ENCODE assay signal across 13 mouse cellular contexts in the genomic region with DNA sequence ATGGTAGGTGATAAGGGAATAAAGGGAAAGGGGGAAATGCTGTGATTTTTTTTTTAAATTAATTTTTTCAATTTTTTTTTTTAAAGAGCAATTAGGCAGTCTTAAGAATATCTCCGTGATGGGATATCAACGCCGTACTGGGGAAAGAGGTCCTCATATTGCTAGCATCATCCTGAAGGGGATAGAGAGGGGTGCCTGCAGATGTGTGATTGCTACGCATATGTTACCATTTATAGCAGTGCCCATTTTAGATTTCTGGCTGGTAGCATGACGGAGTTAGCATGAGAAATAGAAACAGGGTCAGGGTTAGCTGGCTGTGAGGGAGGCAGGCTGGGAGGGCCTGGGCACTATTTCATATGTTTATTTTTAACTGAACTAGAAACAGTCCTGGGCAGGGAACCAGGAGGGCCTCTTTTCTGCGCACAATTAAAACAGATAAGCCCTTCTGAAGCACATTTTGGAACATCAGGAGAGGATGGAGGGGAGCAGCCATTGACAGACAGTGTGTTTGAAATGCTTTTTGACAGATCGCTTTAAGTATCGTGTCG. TPM values are rescaled to one million over a fixed set of nuclear protein-coding genes. Genes with fewer than 3 reads are reported as not detected.
A peak's percentile ranks its signal among the peaks of the same experiment; 100 is the strongest.
DNase-seq lines count a peak whose midpoint lies in the region; ATAC-seq and TF ChIP-seq lines count a peak whose summit lies in the region.
"Had no signal": no experiment of that assay in that cellular context is flagged by ENCODE, and none has a peak within 500 bp of the region (broad histone marks: within the 10 kb centered on the region; RNA-seq: fewer than 3 reads in every experiment).

No protein-coding gene starts in this region.

- peak; percentile 52; the same call in 1 of the 2 replicates for ATAC-seq in embryonic facial prominence, embryonic 11.5 days (replicated peaks; ENCODE audit: insufficient number of reproducible peaks, low FRiP score, low TSS enrichment, low read depth)
- no peak for ATAC-seq in inflammation-experienced regulatory T-cells, adult 6 months
- ATAC-seq in megakaryocyte-erythroid progenitor cell, adult 5-6 weeks (replicated peaks; ENCODE audit: low FRiP score, low TSS enrichment, poor library complexity, severe bottlenecking), result no peak

- no peaks in the 10 kb centered on the region for H3K4me1 ChIP-seq in embryonic facial prominence, embryonic 11.5 days (ENCODE audit: control insufficient read depth, insufficient read depth, low read length)
- H3K4me1 ChIP-seq in embryonic facial prominence, embryonic 10.5 days, result no peaks in the 10 kb centered on the region
- H3K4me1 ChIP-seq in lung, adult 2 months (ENCODE audit: control insufficient read depth, insufficient read depth, low read length), result no peaks in the 10 kb centered on the region

- H3K4me2 ChIP-seq in embryonic facial prominence, embryonic 11.5 days (ENCODE audit: low read depth, low read length), result no peak overlapping the region

- DNase-seq in embryonic facial prominence, embryonic 11.5 days (ENCODE audit: low spot score), result peak; percentile 32
- DNase-seq in embryonic facial prominence, embryonic 10.5 days (ENCODE audit: low spot score), result no peak
- peak; percentile 12 for DNase-seq in lung, postnatal 36 days
- DNase-seq in lung, adult 2 months, result no peak
- DNase-seq in gastrocnemius, postnatal 14 days, result peak; percentile 37
- peak; percentile 45 to 65 for DNase-seq in heart, postnatal 14 days
- DNase-seq: adrenal gland, adult 2 months; kidney, postnatal 10 days; right cerebral cortex, postnatal 14 days had no signal

- no peak for TF ChIP-seq POLR2A in lung, adult 2 months (IDR thresholded peaks at IDR 0.05; ENCODE audit: borderline replicate concordance, extremely low read depth, low read depth, low read length)

- H3K9me3 ChIP-seq in embryonic facial prominence, embryonic 11.5 days (replicated peaks; ENCODE audit: control insufficient read depth, low read length), result no peaks in the 10 kb centered on the region
- H3K9me3 ChIP-seq in embryonic facial prominence, embryonic 10.5 days, result no peaks in the 10 kb centered on the region
- H3K9me3 ChIP-seq: G1E had no signal

- no peaks in the 10 kb centered on the region for H3K27me3 ChIP-seq in embryonic facial prominence, embryonic 11.5 days (ENCODE audit: control insufficient read depth, insufficient read depth, low read length)
- no peaks in the 10 kb centered on the region for H3K27me3 ChIP-seq in embryonic facial prominence, embryonic 10.5 days (replicated peaks; ENCODE audit: low read depth, poor library complexity, severe bottlenecking)

- WGBS in embryonic facial prominence, embryonic 11.5 days, result 75% methylated on average over 9 of the region's 9 CpGs
- WGBS in embryonic facial prominence, embryonic 10.5 days, result 83% methylated on average over 9 of the region's 9 CpGs
- 73% methylated on average over 9 of the region's 9 CpGs for WGBS in lung, adult 2 months

- no peak overlapping the region for H3K27ac ChIP-seq in embryonic facial prominence, embryonic 11.5 days (replicated peaks; ENCODE audit: low read depth, low read length)
- H3K27ac ChIP-seq in embryonic facial prominence, embryonic 10.5 days (replicated peaks), result no peak overlapping the region

- H3K9ac ChIP-seq in embryonic facial prominence, embryonic 11.5 days (replicated peaks; ENCODE audit: low read length), result no peak overlapping the region

- TF ChIP-seq CTCF in lung, adult 2 months (IDR thresholded peaks at IDR 0.05; ENCODE audit: insufficient read depth, low read length), result no peak

- intact Hi-C loops in gastrocnemius, postnatal 14 days (cut with DNase I; ENCODE audit: low total_unique reads), result no loop called here
- intact Hi-C loops in heart, postnatal 14 days (cut with DNase I), result no loop called here

- H3K4me3 ChIP-seq in embryonic facial prominence, embryonic 11.5 days (ENCODE audit: low read depth, low read length), result no peak overlapping the region
- H3K4me3 ChIP-seq in embryonic facial prominence, embryonic 10.5 days, result no peak overlapping the region
- H3K4me3 ChIP-seq in lung, adult 2 months (replicated peaks; ENCODE audit: extremely low read depth, low read depth, low read length), result no peak overlapping the region

- no peaks in the 10 kb centered on the region for H3K36me3 ChIP-seq in embryonic facial prominence, embryonic 11.5 days (replicated peaks; ENCODE audit: control insufficient read depth, insufficient read depth, low read depth, low read length)
- no peaks in the 10 kb centered on the region for H3K36me3 ChIP-seq in embryonic facial prominence, embryonic 10.5 days (replicated peaks)
- H3K36me3 ChIP-seq: G1E had no signal

RNA-seq across cellular contexts. Expression of gene Herc3, which starts 31.3 kb away (rescaled TPM):
- polyA plus RNA-seq in embryonic facial prominence, embryonic 11.5 days (2014; fragmentation: Nextera tagmentation; extraction: Ambion mirVana), result 5.9 and 9.6 TPM in 2 replicates
- polyA plus RNA-seq in embryonic facial prominence, embryonic 10.5 days (2016; fragmentation: Nextera tagmentation; extraction: Ambion mirVana), result 4.8 and 5.9 TPM in 2 replicates
- 9.8 and 10.6 TPM in 2 replicates for polyA plus RNA-seq in lung, adult 2 months (2012; rRNA removed)
- 10 to 100 TPM; 50.8 to 58.8 TPM for total RNA-seq in gastrocnemius, postnatal 14 days (2021)
- 10 to 100 TPM; 77.2 to 78.4 TPM for total RNA-seq in heart, postnatal 14 days (2021)
- 10 to 100 TPM; 19.8 to 20.8 (median 20.1) TPM for polyA plus RNA-seq in inflammation-experienced regulatory T-cells, adult 6 months (2017; shearing (Covaris generic))
- 4.1 and 5.8 TPM in 2 replicates for total RNA-seq in megakaryocyte-erythroid progenitor cell, adult 5-6 weeks (2014; fragmentation: Nextera tagmentation)
- total RNA-seq in megakaryocyte-erythroid progenitor cell, adult 5-6 weeks (2017), result 5.1 and 8.6 TPM in 2 replicates

RNA-seq across cellular contexts. Expression of gene Nap1l5, which starts 44.4 kb away (rescaled TPM):
- polyA plus RNA-seq in embryonic facial prominence, embryonic 11.5 days (2014; fragmentation: Nextera tagmentation; extraction: Ambion mirVana), result 6.4 and 7.7 TPM in 2 replicates
- polyA plus RNA-seq in embryonic facial prominence, embryonic 10.5 days (2016; fragmentation: Nextera tagmentation; extraction: Ambion mirVana), result 2.1 and 3.4 TPM in 2 replicates
- polyA plus RNA-seq in lung, adult 2 months (2012; rRNA removed), result 0.52 and 0.87 TPM in 2 replicates
- under 1 TPM; 0.16 to 0.18 TPM for total RNA-seq in gastrocnemius, postnatal 14 days (2021)
- under 1 TPM; 0.17 to 0.96 TPM for total RNA-seq in heart, postnatal 14 days (2021)
- polyA plus RNA-seq in inflammation-experienced regulatory T-cells, adult 6 months (2017; shearing (Covaris generic)), result under 1 TPM in 1 of 3 experiments, not detected in 2; 0.20 TPM
- not detected in 2 replicates for total RNA-seq in megakaryocyte-erythroid progenitor cell, adult 5-6 weeks (2014; fragmentation: Nextera tagmentation)
- total RNA-seq in megakaryocyte-erythroid progenitor cell, adult 5-6 weeks (2017), result not detected in 2 replicates
- total RNA-seq: G1E; granulocyte monocyte progenitor cell, adult 5-6 weeks had no signal
- polyA plus RNA-seq: G1E had no signal

Comparison
In these comparisons a context has a peak if more than half of its experiments do, and no peak if none do; other contexts are left out.
1. DNase-seq: peak in embryonic facial prominence, embryonic 11.5 days (single experiment), lung, postnatal 36 days (single experiment), gastrocnemius, postnatal 14 days (single experiment) and heart, postnatal 14 days (2 of 2); none in embryonic facial prominence, embryonic 10.5 days (single experiment) and lung, adult 2 months (single experiment).